Mouse (Mus musculus): ENCODE data around the gene Ephx4. TPM values are rescaled to one million over a fixed set of nuclear protein-coding genes. Genes with fewer than 3 reads are reported as not detected.

The Ephx4 gene
- 3.5 and 3.9 TPM in 2 replicates for polyA plus RNA-seq (2014; fragmentation: Nextera tagmentation; extraction: Ambion mirVana)

GRCm38 (mm10) chr5:107402436-107402835 is at the start of gene Ephx4:
Ephx4 (plus strand) TSS chr5:107402736.
- 22% methylated on average over 5 of the region's 5 CpGs for WGBS
- Histone ChIP-seq H3K4me2 (ENCODE audit: low read depth, low read length) (peak within 1 kb of the TSS; percentile 100), H3K36me3 (ENCODE audit: control insufficient read depth, insufficient read depth, low read length) (no peaks in the 10 kb centered on the region), H3K9ac (replicated peaks; ENCODE audit: low read depth, low read length) (peak within 1 kb of the TSS; percentile 69), H3K9me3 (ENCODE audit: control insufficient read depth, low read length) (no peaks in the 10 kb centered on the region), H3K4me3 (ENCODE audit: low read depth, low read length) (peak within 1 kb of the TSS; percentile 62), H3K4me1 (ENCODE audit: control insufficient read depth, insufficient read depth, low read length) (no peaks in the 10 kb centered on the region), H3K27me3 (ENCODE audit: control insufficient read depth, insufficient read depth, low read length) (peaks cover 12% of the 10 kb centered on the region), H3K27ac (ENCODE audit: low read depth, low read length) (no peak within 1 kb of the TSS)
- no peak for ATAC-seq (ENCODE audit: low read depth)

- WGBS, result 71% methylated on average over 3 of the region's 3 CpGs
- Histone ChIP-seq H3K9ac (replicated peaks; ENCODE audit: low read depth, low read length) (no peak overlapping the region), H3K27ac (ENCODE audit: low read depth, low read length) (no peak overlapping the region), H3K9me3 (ENCODE audit: control insufficient read depth, low read length) (no peaks in the 10 kb centered on the region), H3K27me3 (ENCODE audit: control insufficient read depth, insufficient read depth, low read length) (no peaks in the 10 kb centered on the region), H3K4me3 (ENCODE audit: low read depth, low read length) (no peak overlapping the region), H3K4me2 (ENCODE audit: low read depth, low read length) (no peak overlapping the region), H3K4me1 (ENCODE audit: control insufficient read depth, insufficient read depth, low read length) (no peaks in the 10 kb centered on the region), H3K36me3 (ENCODE audit: control insufficient read depth, insufficient read depth, low read length) (no peaks in the 10 kb centered on the region)
- ATAC-seq (ENCODE audit: low read depth), result no peak
These were observed 48.6 kb upstream of the Ephx4 start for GRCm38 (mm10) chr5:107353981-107354380.

- no peak for ATAC-seq (ENCODE audit: low read depth)
- no peak overlapping the region for H3K4me3 ChIP-seq (ENCODE audit: low read depth, low read length)
- no peaks in the 10 kb centered on the region for H3K36me3 ChIP-seq (ENCODE audit: control insufficient read depth, insufficient read depth, low read length)
- no peak overlapping the region for H3K9ac ChIP-seq (replicated peaks; ENCODE audit: low read depth, low read length)
- no peaks in the 10 kb centered on the region for H3K9me3 ChIP-seq (ENCODE audit: control insufficient read depth, low read length)
- no peaks in the 10 kb centered on the region for H3K27me3 ChIP-seq (ENCODE audit: control insufficient read depth, insufficient read depth, low read length)
- WGBS, result 56% methylated on average over 1 of the region's 1 CpGs
- no peak overlapping the region for H3K27ac ChIP-seq (ENCODE audit: low read depth, low read length)
- H3K4me1 ChIP-seq (ENCODE audit: control insufficient read depth, insufficient read depth, low read length), result peaks cover 3% of the 10 kb centered on the region; the same call in 1 of the 2 replicates
- H3K4me2 ChIP-seq (ENCODE audit: low read depth, low read length), result no peak overlapping the region
These were observed 46.7 kb upstream of the Ephx4 start for GRCm38 (mm10) chr5:107355801-107356200.

- Histone ChIP-seq H3K9me3 (ENCODE audit: control insufficient read depth, low read length) (no peaks in the 10 kb centered on the region), H3K27ac (ENCODE audit: low read depth, low read length) (no peak overlapping the region), H3K9ac (replicated peaks; ENCODE audit: low read depth, low read length) (no peak overlapping the region), H3K36me3 (ENCODE audit: control insufficient read depth, insufficient read depth, low read length) (no peaks in the 10 kb centered on the region), H3K4me3 (ENCODE audit: low read depth, low read length) (no peak overlapping the region), H3K4me2 (ENCODE audit: low read depth, low read length) (no peak overlapping the region), H3K4me1 (ENCODE audit: control insufficient read depth, insufficient read depth, low read length) (peaks cover 3% of the 10 kb centered on the region; the same call in 1 of the 2 replicates), H3K27me3 (ENCODE audit: control insufficient read depth, insufficient read depth, low read length) (no peaks in the 10 kb centered on the region)
- 76% methylated on average over 8 of the region's 8 CpGs for WGBS
- no peak for ATAC-seq (ENCODE audit: low read depth)
These were observed 44.8 kb upstream of the Ephx4 start for GRCm38 (mm10) chr5:107357723-107358122.

GRCm38 (mm10) chr5:107359395-107360053 is 43.0 kb upstream of the Ephx4 start:
- no peaks in the 10 kb centered on the region for H3K9me3 ChIP-seq (ENCODE audit: control insufficient read depth, low read length)
- H3K27ac ChIP-seq (ENCODE audit: low read depth, low read length), result peak overlapping the region; percentile 67
- no peaks in the 10 kb centered on the region for H3K36me3 ChIP-seq (ENCODE audit: control insufficient read depth, insufficient read depth, low read length)
- peak overlapping the region; percentile 43 for H3K4me3 ChIP-seq (ENCODE audit: low read depth, low read length)
- peaks cover 3% of the 10 kb centered on the region; the same call in 1 of the 2 replicates for H3K4me1 ChIP-seq (ENCODE audit: control insufficient read depth, insufficient read depth, low read length)
- peak overlapping the region; percentile 60 for H3K9ac ChIP-seq (replicated peaks; ENCODE audit: low read depth, low read length)
- under 1% methylated on average over 30 of the region's 40 CpGs for WGBS
- no peaks in the 10 kb centered on the region for H3K27me3 ChIP-seq (ENCODE audit: control insufficient read depth, insufficient read depth, low read length)
- H3K4me2 ChIP-seq (ENCODE audit: low read depth, low read length), result peak overlapping the region; percentile 55
- ATAC-seq (ENCODE audit: low read depth), result peak; percentile 97

GRCm38 (mm10) chr5:107360054-107360730 is 42.3 kb upstream of the Ephx4 start:
- Histone ChIP-seq H3K4me3 (ENCODE audit: low read depth, low read length) (peak overlapping the region; percentile 43), H3K4me2 (ENCODE audit: low read depth, low read length) (peak overlapping the region; percentile 55), H3K9me3 (ENCODE audit: control insufficient read depth, low read length) (no peaks in the 10 kb centered on the region), H3K36me3 (ENCODE audit: control insufficient read depth, insufficient read depth, low read length) (no peaks in the 10 kb centered on the region), H3K27ac (ENCODE audit: low read depth, low read length) (peak overlapping the region; percentile 67), H3K27me3 (ENCODE audit: control insufficient read depth, insufficient read depth, low read length) (no peaks in the 10 kb centered on the region), H3K4me1 (ENCODE audit: control insufficient read depth, insufficient read depth, low read length) (peaks cover 3% of the 10 kb centered on the region; the same call in 1 of the 2 replicates), H3K9ac (replicated peaks; ENCODE audit: low read depth, low read length) (peak overlapping the region; percentile 60)
- no peak; the same call in none of the 2 replicates for ATAC-seq (ENCODE audit: low read depth)
- WGBS, result 17% methylated on average over 9 of the region's 9 CpGs

- Histone ChIP-seq H3K4me3 (ENCODE audit: low read depth, low read length) (no peak overlapping the region), H3K4me1 (ENCODE audit: control insufficient read depth, insufficient read depth, low read length) (no peaks in the 10 kb centered on the region), H3K27me3 (ENCODE audit: control insufficient read depth, insufficient read depth, low read length) (no peaks in the 10 kb centered on the region), H3K27ac (ENCODE audit: low read depth, low read length) (no peak overlapping the region), H3K9me3 (ENCODE audit: control insufficient read depth, low read length) (no peaks in the 10 kb centered on the region), H3K36me3 (ENCODE audit: control insufficient read depth, insufficient read depth, low read length) (no peaks in the 10 kb centered on the region), H3K4me2 (ENCODE audit: low read depth, low read length) (no peak overlapping the region), H3K9ac (replicated peaks; ENCODE audit: low read depth, low read length) (no peak overlapping the region)
- no peak for ATAC-seq (ENCODE audit: low read depth)
- WGBS, result 48% methylated on average over 3 of the region's 3 CpGs
These were observed 32.5 kb upstream of the Ephx4 start for GRCm38 (mm10) chr5:107370040-107370439.

- Histone ChIP-seq H3K36me3 (ENCODE audit: control insufficient read depth, insufficient read depth, low read length) (no peaks in the 10 kb centered on the region), H3K27me3 (ENCODE audit: control insufficient read depth, insufficient read depth, low read length) (no peaks in the 10 kb centered on the region), H3K4me3 (ENCODE audit: low read depth, low read length) (no peak overlapping the region), H3K9me3 (ENCODE audit: control insufficient read depth, low read length) (no peaks in the 10 kb centered on the region), H3K4me2 (ENCODE audit: low read depth, low read length) (no peak overlapping the region), H3K4me1 (ENCODE audit: control insufficient read depth, insufficient read depth, low read length) (no peaks in the 10 kb centered on the region), H3K27ac (ENCODE audit: low read depth, low read length) (no peak overlapping the region), H3K9ac (replicated peaks; ENCODE audit: low read depth, low read length) (no peak overlapping the region)
- no peak for ATAC-seq (ENCODE audit: low read depth)
- WGBS, result 90% methylated on average over 5 of the region's 5 CpGs
These were observed 31.2 kb upstream of the Ephx4 start for GRCm38 (mm10) chr5:107371335-107371734.

- Histone ChIP-seq H3K4me1 (ENCODE audit: control insufficient read depth, insufficient read depth, low read length) (no peaks in the 10 kb centered on the region), H3K4me3 (ENCODE audit: low read depth, low read length) (no peak overlapping the region), H3K4me2 (ENCODE audit: low read depth, low read length) (no peak overlapping the region), H3K27me3 (ENCODE audit: control insufficient read depth, insufficient read depth, low read length) (no peaks in the 10 kb centered on the region), H3K9ac (replicated peaks; ENCODE audit: low read depth, low read length) (no peak overlapping the region), H3K27ac (ENCODE audit: low read depth, low read length) (no peak overlapping the region), H3K36me3 (ENCODE audit: control insufficient read depth, insufficient read depth, low read length) (no peaks in the 10 kb centered on the region), H3K9me3 (ENCODE audit: control insufficient read depth, low read length) (no peaks in the 10 kb centered on the region)
- WGBS, result 97% methylated on average over 4 of the region's 4 CpGs
- ATAC-seq (ENCODE audit: low read depth), result no peak
These were observed 29.3 kb upstream of the Ephx4 start for GRCm38 (mm10) chr5:107373256-107373655.

Measured in neural tube, embryonic 14.5 days (tissue).